Mouse (Mus musculus) hindbrain, embryonic 11.5 days (tissue): ENCODE measurements around the gene Susd2. TPM values are rescaled to one million over a fixed set of nuclear protein-coding genes. Genes with fewer than 3 reads are reported as not detected.

Experiments
- ATAC-seq: fragments of 200-750 bp; cut with Nextera tagmentation; 2 replicates; pipeline ENCODE4 v1.8.0; 2017; ENCODE audit warnings: mild to moderate bottlenecking, moderate TSS enrichment, moderate library complexity; ENCODE audit not compliant: low FRiP score
- DNase-seq: peaks from one replicate; pipeline ENCODE4 v3.0.0-alpha.2; 2015; ENCODE audit warnings: low spot score
- H3K27ac ChIP-seq: fragments of 300-500 bp; sonication (generic); 2 replicates; pipeline ENCODE4 v1.5.1; 2014; ENCODE audit warnings: mild to moderate bottlenecking, low read depth, low read length
- H3K27me3 ChIP-seq: fragments of 300-500 bp; sonication (generic); 2 replicates; pipeline ENCODE4 v1.6.1; 2014; ENCODE audit warnings: mild to moderate bottlenecking, low read length, moderate library complexity, mixed read lengths; ENCODE audit not compliant: control insufficient read depth, insufficient read depth
- H3K36me3 ChIP-seq: fragments of 300-500 bp; sonication (generic); 2 replicates; pipeline ENCODE4 v1.6.1; 2014; ENCODE audit warnings: mild to moderate bottlenecking, low read length, moderate library complexity, mixed read lengths; ENCODE audit not compliant: control insufficient read depth, insufficient read depth
- H3K4me1 ChIP-seq: fragments of 300-500 bp; sonication (generic); replicated peaks from 2 replicates; pipeline ENCODE4 v1.6.1; 2014; ENCODE audit warnings: low read length, mixed read lengths; ENCODE audit not compliant: control insufficient read depth, insufficient read depth
- H3K4me2 ChIP-seq: fragments of 300-500 bp; sonication (generic); replicated peaks from 2 replicates; pipeline ENCODE4 v1.6.1; 2014; ENCODE audit warnings: mild to moderate bottlenecking, low read depth, low read length
- H3K4me3 ChIP-seq: fragments of 300-500 bp; sonication (generic); 2 replicates; pipeline ENCODE4 v1.5.1; 2014; ENCODE audit warnings: low read depth, low read length
- H3K9ac ChIP-seq: fragments of 300-500 bp; sonication (generic); 2 replicates; pipeline ENCODE4 v1.6.1; 2014; ENCODE audit warnings: low read depth, low read length
- H3K9me3 ChIP-seq: fragments of 300-500 bp; sonication (generic); 2 replicates; pipeline ENCODE4 v1.6.1; 2016; ENCODE audit warnings: low read length; ENCODE audit not compliant: control insufficient read depth
- WGBS: fragments of 180-500 bp; shearing (Covaris S2); extraction: QIAGEN DNeasy Blood & Tissue Kit; methylation state at CpG from one replicate; pipeline ENCODE4 v1.1.7; 2014; 5-methylcytosine and 5-hydroxymethylcytosine counted together
- polyA plus RNA-seq: library from polyadenylated mRNA; unstranded; fragments of >200 nt; fragmentation: Nextera tagmentation; extraction: Ambion mirVana; gene quantifications from 2 replicates; pipeline ENCODE4 v1.2.1, GENCODE M21; 2014

Gene Susd2
- polyA plus RNA-seq, 1 experiment from 2014 or later: 2.1 TPM

GRCm38 (mm10) chr10:75676819-75677565, 33.2 kb upstream of the Susd2 start:
- no peaks in the 10 kb centered on the region for H3K4me1 ChIP-seq
- 0 out of 2 replicates have a peak, but pooled peaks cover 2% of the 10 kb centered on the region for H3K36me3 ChIP-seq
- 82% methylated on average over 7 of the region's 7 CpGs for WGBS
- H3K4me3 ChIP-seq: no peak overlapping the region
- no peak overlapping the region for H3K4me2 ChIP-seq
- no peaks in the 10 kb centered on the region for H3K27me3 ChIP-seq
- ATAC-seq (no peak), DNase-seq (no peak)
- no peaks in the 10 kb centered on the region for H3K9me3 ChIP-seq
- no peak overlapping the region for H3K27ac ChIP-seq
- no peak overlapping the region for H3K9ac ChIP-seq

DNA sequence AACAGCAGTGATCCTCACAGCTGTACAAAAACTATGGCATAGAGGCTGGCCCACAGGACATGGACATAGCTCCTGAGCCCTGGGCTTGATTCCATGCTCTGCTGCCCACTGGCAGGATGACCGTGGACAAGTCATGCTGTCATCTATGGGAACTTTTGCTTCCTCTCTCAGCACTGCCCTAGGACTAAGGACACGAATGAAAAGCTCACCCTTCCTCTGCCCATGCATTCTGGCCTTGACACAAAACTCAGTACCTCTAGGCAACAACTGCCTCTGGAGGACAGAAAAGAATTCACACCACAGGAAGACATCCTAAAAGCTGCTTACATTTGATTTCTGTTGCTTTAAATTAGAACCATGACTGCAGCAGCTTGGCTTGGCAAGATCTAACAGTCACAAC, 32.5 kb upstream of the Susd2 start:
- H3K4me3 ChIP-seq: no peak overlapping the region
- DNase-seq: no peak
- 0 out of 2 replicates have a peak, but pooled peaks cover 2% of the 10 kb centered on the region for H3K36me3 ChIP-seq
- WGBS: 73% methylated on average over 2 of the region's 2 CpGs
- H3K9me3 ChIP-seq: no peaks in the 10 kb centered on the region
- no peak overlapping the region for H3K4me2 ChIP-seq
- no peak overlapping the region for H3K27ac ChIP-seq
- H3K27me3 ChIP-seq: no peaks in the 10 kb centered on the region
- no peak overlapping the region for H3K9ac ChIP-seq
- H3K4me1 ChIP-seq: no peaks in the 10 kb centered on the region
- no peak for ATAC-seq

DNA sequence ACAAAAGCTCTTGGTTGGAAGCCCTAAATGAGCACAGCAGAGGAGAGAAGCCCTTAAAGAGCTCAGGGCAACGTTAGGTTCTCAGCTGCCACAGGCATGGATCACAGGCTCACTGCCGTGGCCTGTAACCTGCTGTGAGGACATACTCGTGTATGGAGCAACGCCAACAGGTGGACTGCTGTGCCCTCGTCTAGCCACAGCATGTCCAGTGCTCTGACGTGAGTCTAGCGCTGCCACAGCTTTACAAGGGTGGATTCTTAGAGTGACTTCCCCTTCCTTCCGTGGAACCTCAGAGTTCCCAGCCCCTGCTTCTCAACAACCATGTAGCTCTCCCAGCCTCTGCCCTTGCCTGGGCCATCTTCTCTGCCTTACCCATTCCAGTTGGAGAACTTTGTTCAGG, 31.8 kb upstream of the Susd2 start:
- Histone ChIP-seq H3K36me3 (0 out of 2 replicates have a peak, but pooled peaks cover 2% of the 10 kb centered on the region), H3K27ac (no peak overlapping the region), H3K4me2 (no peak overlapping the region), H3K27me3 (no peaks in the 10 kb centered on the region), H3K4me1 (no peaks in the 10 kb centered on the region), H3K9me3 (no peaks in the 10 kb centered on the region), H3K4me3 (no peak overlapping the region), H3K9ac (no peak overlapping the region)
- WGBS: 76% methylated on average over 8 of the region's 8 CpGs
- DNase-seq (no peak), ATAC-seq (no peak)

- peaks cover 3% of the 10 kb centered on the region; the same call in 1 of the 2 replicates for H3K4me1 ChIP-seq
- H3K27ac ChIP-seq: no peak overlapping the region
- H3K9me3 ChIP-seq: no peaks in the 10 kb centered on the region
- ATAC-seq (no peak), DNase-seq (no peak)
- H3K36me3 ChIP-seq: no peaks in the 10 kb centered on the region
- WGBS: 97% methylated on average over 1 of the region's 1 CpGs
- no peak overlapping the region for H3K4me2 ChIP-seq
- H3K9ac ChIP-seq: no peak overlapping the region
- H3K4me3 ChIP-seq: no peak overlapping the region
- peaks cover 4% of the 10 kb centered on the region; the same call in 1 of the 2 replicates for H3K27me3 ChIP-seq
Measured at GRCm38 (mm10) chr10:75669936-75670335, 26.1 kb upstream of the Susd2 start.

DNA sequence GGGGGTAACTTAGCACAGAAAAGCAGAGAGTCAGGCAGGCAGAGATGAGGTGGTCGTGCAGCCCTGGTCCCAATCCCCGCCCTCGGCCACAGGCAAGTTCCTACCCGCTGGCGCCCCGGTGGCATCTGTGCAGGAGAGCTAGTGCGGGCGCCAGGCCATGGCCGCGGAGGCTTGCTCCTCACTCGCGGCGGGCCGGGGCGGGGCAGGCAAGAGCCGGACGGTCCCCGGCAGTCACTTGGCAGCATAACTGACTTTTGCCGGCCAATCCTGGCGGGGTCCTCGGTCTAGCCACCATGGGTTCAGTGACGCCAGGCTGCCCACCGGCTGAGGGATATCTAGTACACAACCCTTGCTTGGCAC, 24.1 kb upstream of the Susd2 start:
- Histone ChIP-seq H3K4me1 (peaks cover 3% of the 10 kb centered on the region; the same call in 1 of the 2 replicates), H3K4me3 (peak overlapping the region; percentile 54), H3K9ac (peak overlapping the region; percentile 61), H3K27ac (no peak overlapping the region), H3K4me2 (peak overlapping the region; percentile 100), H3K9me3 (no peaks in the 10 kb centered on the region), H3K27me3 (peaks cover 4% of the 10 kb centered on the region; the same call in 1 of the 2 replicates), H3K36me3 (no peaks in the 10 kb centered on the region)
- ATAC-seq (peak; percentile 69; the same call in 1 of the 2 replicates), DNase-seq (no peak)
- 2% methylated on average over 23 of the region's 23 CpGs for WGBS

- H3K4me2 ChIP-seq: peak overlapping the region; percentile 100
- ATAC-seq (peak; percentile 75), DNase-seq (peak; percentile 63)
- peak overlapping the region; percentile 61 for H3K9ac ChIP-seq
- H3K36me3 ChIP-seq: no peaks in the 10 kb centered on the region
- WGBS: under 1% methylated on average over 58 of the region's 63 CpGs
- peaks cover 3% of the 10 kb centered on the region; the same call in 1 of the 2 replicates for H3K4me1 ChIP-seq
- H3K27ac ChIP-seq: 0 out of 2 replicates have a peak overlapping the region, but pooled peaks have one; percentile 30
- H3K27me3 ChIP-seq: peaks cover 4% of the 10 kb centered on the region; the same call in 1 of the 2 replicates
- peak overlapping the region; percentile 54 for H3K4me3 ChIP-seq
- no peaks in the 10 kb centered on the region for H3K9me3 ChIP-seq
Measured at GRCm38 (mm10) chr10:75667115-75667910, 23.5 kb upstream of the Susd2 start.

- Histone ChIP-seq H3K4me3 (peak overlapping the region; percentile 54; the same call in 1 of the 2 replicates), H3K9me3 (no peaks in the 10 kb centered on the region), H3K9ac (no peak overlapping the region), H3K4me2 (peak overlapping the region; percentile 100), H3K36me3 (no peaks in the 10 kb centered on the region), H3K4me1 (peaks cover 3% of the 10 kb centered on the region; the same call in 1 of the 2 replicates), H3K27me3 (peaks cover 4% of the 10 kb centered on the region; the same call in 1 of the 2 replicates), H3K27ac (no peak overlapping the region)
- 32% methylated on average over 4 of the region's 4 CpGs for whole genome bisulfite sequencing
- ATAC-seq: peak; percentile 50; the same call in 1 of the 2 replicates
- DNase-seq: peak; percentile 10
Measured at GRCm38 (mm10) chr10:75666451-75667030, 22.7 kb upstream of the Susd2 start.

GRCm38 (mm10) chr10:75664673-75665270, 21.0 kb upstream of the Susd2 start:
- Histone ChIP-seq H3K27ac (no peak overlapping the region), H3K9me3 (no peaks in the 10 kb centered on the region), H3K9ac (no peak overlapping the region), H3K27me3 (peaks cover 4% of the 10 kb centered on the region; the same call in 1 of the 2 replicates), H3K4me2 (no peak overlapping the region), H3K4me3 (no peak overlapping the region), H3K36me3 (no peaks in the 10 kb centered on the region), H3K4me1 (peaks cover 3% of the 10 kb centered on the region; the same call in 1 of the 2 replicates)
- ATAC-seq: no peak
- DNase-seq: no peak
- WGBS: 92% methylated on average over 6 of the region's 6 CpGs
